Mouse (Mus musculus) midbrain, embryonic 16.5 days (tissue): ENCODE results near the gene Smim26. TPM values are rescaled to one million over a fixed set of nuclear protein-coding genes. Genes with fewer than 3 reads are reported as not detected.
A peak's percentile ranks its signal among the peaks of the same experiment; 100 is the strongest.

Source experiments
- ATAC-seq: fragments of 200-750 bp; cut with Nextera tagmentation; 2 replicates; pipeline ENCODE4 v1.8.0; 2017; ENCODE audit warnings: moderate TSS enrichment
- H3K27ac ChIP-seq: fragments of 300-500 bp; sonication (generic); 2 replicates; pipeline ENCODE4 v1.5.1; 2014; ENCODE audit warnings: mild to moderate bottlenecking, low read length, mixed read lengths
- H3K27me3 ChIP-seq: fragments of 300-500 bp; sonication (generic); 2 replicates; pipeline ENCODE4 v1.6.1; 2014; ENCODE audit warnings: low read depth, low read length, mixed read lengths; ENCODE audit not compliant: control insufficient read depth, insufficient read depth
- H3K36me3 ChIP-seq: fragments of 300-500 bp; sonication (generic); 2 replicates; pipeline ENCODE4 v1.6.1; 2014; ENCODE audit warnings: mild to moderate bottlenecking, low read length, moderate library complexity, mixed read lengths; ENCODE audit not compliant: control insufficient read depth, insufficient read depth
- H3K4me1 ChIP-seq: fragments of 300-500 bp; sonication (generic); 2 replicates; pipeline ENCODE4 v1.6.1; 2014; ENCODE audit warnings: mild to moderate bottlenecking, low read length, mixed read lengths; ENCODE audit not compliant: control insufficient read depth, insufficient read depth
- H3K4me2 ChIP-seq: fragments of 300-500 bp; sonication (generic); 2 replicates; pipeline ENCODE4 v1.6.1; 2014; ENCODE audit warnings: mild to moderate bottlenecking, low read length, mixed read lengths
- H3K4me3 ChIP-seq: fragments of 300-500 bp; sonication (generic); 2 replicates; pipeline ENCODE4 v1.5.1; 2014; ENCODE audit warnings: low read depth, mild to moderate bottlenecking, low read length, moderate library complexity, mixed read lengths
- H3K9ac ChIP-seq: fragments of 300-500 bp; sonication (generic); 2 replicates; pipeline ENCODE4 v1.6.1; 2014; ENCODE audit warnings: low read depth, low read length, mixed read lengths
- H3K9me3 ChIP-seq: fragments of 300-500 bp; sonication (generic); replicated peaks from 2 replicates; pipeline ENCODE4 v1.6.1; 2014; ENCODE audit warnings: mild to moderate bottlenecking, low read length, mixed read lengths; ENCODE audit not compliant: control insufficient read depth, poor library complexity, severe bottlenecking
- WGBS: fragments of 180-500 bp; shearing (Covaris S2); extraction: QIAGEN DNeasy Blood & Tissue Kit; methylation state at CpG from one replicate; pipeline ENCODE4 v1.1.7; 2014; 5-methylcytosine and 5-hydroxymethylcytosine counted together
- polyA plus RNA-seq: library from polyadenylated mRNA; unstranded; fragments of >200 nt; fragmentation: Nextera tagmentation; extraction: Ambion mirVana; gene quantifications from 2 replicates; pipeline ENCODE4 v1.2.1, GENCODE M21; 2015

The Smim26 gene
- polyA plus RNA-seq, 1 experiment from 2014 or later, result 61.1 TPM

DNA sequence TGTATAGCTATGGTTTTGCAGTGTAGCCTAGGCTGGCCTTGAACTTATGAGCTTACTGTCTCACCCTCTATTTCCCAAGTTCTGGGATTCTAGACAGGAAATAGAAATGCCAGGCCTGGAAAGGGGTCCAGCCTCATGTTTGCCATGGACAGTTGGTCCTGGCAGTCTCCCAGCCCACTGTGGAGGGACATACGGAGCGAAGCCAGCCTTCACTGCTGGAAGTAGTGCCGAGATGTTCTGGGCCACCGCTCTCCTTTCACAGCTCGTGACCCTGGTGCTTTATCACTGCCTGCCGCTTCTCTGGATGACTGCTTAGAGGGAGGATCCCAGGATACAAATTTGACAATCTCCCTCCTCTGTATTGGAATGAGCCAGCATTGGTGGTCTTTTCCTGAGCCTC, 27.6 kb downstream of the Smim26 start:
- H3K4me1 ChIP-seq, result no peaks in the 10 kb centered on the region
- 41% methylated on average over 6 of the region's 6 CpGs for WGBS
- no peak for ATAC-seq
- no peaks in the 10 kb centered on the region for H3K9me3 ChIP-seq
- H3K4me3 ChIP-seq, result no peak overlapping the region
- H3K9ac ChIP-seq, result no peak overlapping the region
- H3K4me2 ChIP-seq, result no peak overlapping the region
- no peaks in the 10 kb centered on the region for H3K27me3 ChIP-seq
- H3K27ac ChIP-seq, result no peak overlapping the region
- peaks cover 14% of the 10 kb centered on the region for H3K36me3 ChIP-seq

DNA sequence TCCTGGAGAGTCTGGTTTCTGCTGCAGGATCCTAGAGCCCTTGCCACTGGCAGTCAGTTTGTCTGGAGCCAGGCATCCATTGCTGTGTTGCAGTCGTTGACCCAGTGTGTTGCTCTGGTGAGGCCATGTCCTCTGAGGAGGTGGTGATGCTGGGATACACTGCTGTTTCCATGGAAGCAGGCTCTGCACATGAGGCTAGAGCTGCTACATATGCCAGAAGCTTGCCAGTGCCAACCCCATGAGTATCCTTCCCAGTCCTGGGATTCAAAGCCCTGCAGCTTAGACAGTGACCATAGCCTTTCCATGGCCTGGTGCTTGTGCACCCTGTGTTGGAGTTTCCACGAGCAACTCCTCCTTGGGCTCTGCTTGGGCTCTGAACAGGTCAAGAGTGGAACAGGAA, 39.7 kb downstream of the Smim26 start:
- WGBS, result 86% methylated on average over 2 of the region's 2 CpGs
- H3K9me3 ChIP-seq, result no peaks in the 10 kb centered on the region
- H3K27ac ChIP-seq, result no peak overlapping the region
- ATAC-seq, result no peak
- no peaks in the 10 kb centered on the region for H3K4me1 ChIP-seq
- no peak overlapping the region for H3K4me3 ChIP-seq
- H3K9ac ChIP-seq, result no peak overlapping the region
- H3K36me3 ChIP-seq, result peaks cover 3% of the 10 kb centered on the region; the same call in 1 of the 2 replicates
- H3K27me3 ChIP-seq, result no peaks in the 10 kb centered on the region
- no peak overlapping the region for H3K4me2 ChIP-seq

DNA sequence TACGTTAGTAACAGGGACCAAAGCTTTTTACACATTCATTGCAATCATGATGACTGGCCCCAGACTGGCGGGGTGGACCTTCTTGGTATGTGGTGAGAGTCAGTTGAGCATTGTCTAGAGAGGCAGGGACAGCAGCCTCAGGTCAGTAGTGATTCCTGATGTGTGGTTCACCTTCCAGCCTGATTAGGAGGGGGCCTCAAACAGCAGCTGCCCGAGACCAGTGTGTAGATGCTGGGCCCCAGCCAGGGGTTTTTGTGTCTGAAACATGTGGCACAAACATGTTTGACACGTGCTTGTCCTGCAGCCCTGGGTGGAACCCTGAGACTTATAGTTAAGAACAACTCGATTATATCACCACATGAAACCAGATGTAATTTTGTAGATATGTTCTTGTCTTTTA, 40.4 kb downstream of the Smim26 start:
- WGBS, result 77% methylated on average over 5 of the region's 5 CpGs
- no peak for ATAC-seq
- H3K36me3 ChIP-seq, result peaks cover 3% of the 10 kb centered on the region; the same call in 1 of the 2 replicates
- H3K4me3 ChIP-seq, result no peak overlapping the region
- H3K9ac ChIP-seq, result no peak overlapping the region
- no peaks in the 10 kb centered on the region for H3K9me3 ChIP-seq
- H3K4me2 ChIP-seq, result no peak overlapping the region
- no peaks in the 10 kb centered on the region for H3K4me1 ChIP-seq
- no peak overlapping the region for H3K27ac ChIP-seq
- H3K27me3 ChIP-seq, result no peaks in the 10 kb centered on the region

DNA sequence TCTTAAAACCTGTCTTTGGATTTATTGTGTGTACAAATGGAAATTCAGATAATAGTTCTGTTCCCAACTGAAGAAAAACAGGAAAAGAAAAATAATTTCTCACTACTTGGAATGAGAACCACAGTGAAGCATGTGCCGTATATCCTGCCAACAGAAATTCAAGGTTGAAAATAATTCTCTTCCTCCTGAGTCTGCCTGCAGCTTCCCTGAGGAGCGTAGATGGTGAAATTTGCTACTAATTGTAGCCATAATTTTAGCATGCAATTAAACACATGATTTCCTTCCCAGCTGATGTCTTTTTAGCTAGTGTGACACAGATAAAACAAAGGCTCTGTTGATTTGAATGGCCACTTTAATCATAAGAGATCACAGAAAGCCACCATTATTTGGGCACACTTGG, 40.9 kb downstream of the Smim26 start:
- H3K4me1 ChIP-seq, result no peaks in the 10 kb centered on the region
- H3K27ac ChIP-seq, result no peak overlapping the region
- no peak for ATAC-seq
- H3K4me3 ChIP-seq, result no peak overlapping the region
- no peak overlapping the region for H3K4me2 ChIP-seq
- H3K27me3 ChIP-seq, result no peaks in the 10 kb centered on the region
- no peak overlapping the region for H3K9ac ChIP-seq
- peaks cover 3% of the 10 kb centered on the region; the same call in 1 of the 2 replicates for H3K36me3 ChIP-seq
- no peaks in the 10 kb centered on the region for H3K9me3 ChIP-seq
- WGBS, result 70% methylated on average over 2 of the region's 2 CpGs

DNA sequence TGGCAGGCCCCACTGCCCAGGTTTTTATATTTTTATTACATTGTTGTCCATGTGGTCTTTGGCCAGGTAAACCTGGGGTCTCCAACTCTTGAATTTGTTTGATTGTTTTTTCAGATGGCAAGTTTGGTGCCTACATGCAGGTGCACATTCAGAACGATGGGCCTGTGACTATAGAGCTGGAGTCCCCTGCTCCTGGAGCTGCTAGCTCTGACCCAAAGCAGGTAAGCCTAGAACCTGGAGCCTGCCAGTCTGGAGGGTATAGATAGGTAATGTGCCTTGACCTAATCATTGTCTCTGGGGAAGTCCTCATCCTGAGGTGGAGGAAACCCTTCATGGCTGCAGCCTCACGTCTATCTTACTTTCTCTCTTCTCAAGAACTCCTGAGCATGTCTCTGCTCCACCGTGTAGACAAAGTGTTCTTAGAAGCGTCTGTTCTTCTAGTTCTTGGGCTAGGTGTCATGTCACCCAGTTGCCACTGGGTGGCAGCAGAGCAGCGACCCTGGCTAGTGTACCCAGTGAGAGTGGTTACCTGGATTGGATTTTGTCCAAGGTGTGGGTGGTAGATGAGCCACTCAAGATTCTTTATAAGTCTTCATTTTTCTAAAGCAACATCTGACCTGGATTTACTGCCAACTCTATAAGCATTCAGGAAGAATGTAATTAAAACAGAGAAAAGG, 41.9 kb downstream of the Smim26 start:
- peak; percentile 81 for ATAC-seq
- WGBS, result 17% methylated on average over 5 of the region's 5 CpGs
- Histone ChIP-seq H3K36me3 (peaks cover 3% of the 10 kb centered on the region; the same call in 1 of the 2 replicates), H3K4me3 (no peak overlapping the region), H3K4me1 (no peaks in the 10 kb centered on the region), H3K27ac (no peak overlapping the region), H3K4me2 (no peak overlapping the region), H3K9ac (no peak overlapping the region), H3K9me3 (no peaks in the 10 kb centered on the region), H3K27me3 (no peaks in the 10 kb centered on the region)

DNA sequence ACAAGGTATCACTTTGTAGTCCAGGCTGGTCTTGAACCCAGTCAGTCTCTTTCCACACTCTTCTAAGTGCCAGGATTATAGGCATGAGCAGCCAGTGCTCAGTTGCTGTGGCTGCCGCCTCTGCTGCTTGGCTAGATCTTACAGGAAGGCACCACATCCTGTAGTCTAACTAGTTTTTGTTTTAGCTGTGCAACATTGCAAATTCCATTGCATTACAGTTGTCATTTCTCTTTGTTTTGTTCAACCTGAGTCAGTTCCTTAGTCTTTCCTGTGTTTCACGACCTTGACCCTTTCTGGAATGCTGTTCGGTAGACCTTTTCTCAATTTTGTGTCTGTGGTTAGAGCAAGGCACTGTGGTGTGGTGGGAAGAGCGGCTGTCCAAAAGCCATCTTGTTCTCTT, 43.4 kb downstream of the Smim26 start:
- Histone ChIP-seq H3K4me3 (no peak overlapping the region), H3K27me3 (no peaks in the 10 kb centered on the region), H3K4me2 (no peak overlapping the region), H3K9ac (no peak overlapping the region), H3K4me1 (no peaks in the 10 kb centered on the region), H3K9me3 (no peaks in the 10 kb centered on the region), H3K36me3 (peaks cover 3% of the 10 kb centered on the region; the same call in 1 of the 2 replicates), H3K27ac (no peak overlapping the region)
- WGBS, result 83% methylated on average over 4 of the region's 4 CpGs
- no peak for ATAC-seq

DNA sequence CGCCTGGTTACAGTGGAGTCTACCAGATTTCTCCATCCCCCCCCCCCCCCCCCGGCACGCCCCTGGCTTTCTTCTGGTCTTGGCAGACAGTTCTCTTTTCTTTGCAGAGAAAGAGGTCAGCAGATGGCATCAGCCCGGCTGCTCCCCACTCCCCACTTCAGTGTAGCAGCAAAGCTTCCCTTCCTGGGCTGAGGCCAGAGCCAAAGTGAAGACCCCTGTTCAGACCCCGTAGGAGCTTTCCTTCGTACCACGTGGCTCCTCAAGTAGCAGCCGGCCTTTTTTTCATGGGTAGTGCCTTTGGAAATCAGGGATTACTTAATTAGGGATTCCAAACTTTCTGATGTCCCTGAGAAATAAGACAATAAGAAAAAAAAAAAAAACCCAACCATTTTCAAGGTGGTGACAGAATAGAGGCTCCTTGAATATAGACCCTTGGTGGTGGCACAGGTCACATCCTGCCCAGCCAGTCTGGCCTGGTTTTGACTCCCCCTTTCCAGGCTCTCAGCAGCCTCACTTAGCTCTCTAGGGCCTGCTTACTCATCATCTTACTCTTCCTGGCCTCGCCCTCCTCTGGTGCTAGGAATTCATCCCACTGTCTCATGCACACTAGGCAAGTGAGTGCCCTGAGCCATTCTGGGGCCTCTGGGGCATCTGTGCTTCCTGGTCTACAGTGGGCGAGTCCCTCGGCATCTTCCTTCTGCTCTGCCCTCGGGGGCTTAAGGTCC, 44.0 kb downstream of the Smim26 start:
- WGBS, result 77% methylated on average over 12 of the region's 12 CpGs
- Histone ChIP-seq H3K4me3 (no peak overlapping the region), H3K9me3 (no peaks in the 10 kb centered on the region), H3K36me3 (no peaks in the 10 kb centered on the region), H3K4me1 (no peaks in the 10 kb centered on the region), H3K9ac (no peak overlapping the region), H3K27ac (no peak overlapping the region), H3K4me2 (no peak overlapping the region), H3K27me3 (no peaks in the 10 kb centered on the region)
- no peak for ATAC-seq

DNA sequence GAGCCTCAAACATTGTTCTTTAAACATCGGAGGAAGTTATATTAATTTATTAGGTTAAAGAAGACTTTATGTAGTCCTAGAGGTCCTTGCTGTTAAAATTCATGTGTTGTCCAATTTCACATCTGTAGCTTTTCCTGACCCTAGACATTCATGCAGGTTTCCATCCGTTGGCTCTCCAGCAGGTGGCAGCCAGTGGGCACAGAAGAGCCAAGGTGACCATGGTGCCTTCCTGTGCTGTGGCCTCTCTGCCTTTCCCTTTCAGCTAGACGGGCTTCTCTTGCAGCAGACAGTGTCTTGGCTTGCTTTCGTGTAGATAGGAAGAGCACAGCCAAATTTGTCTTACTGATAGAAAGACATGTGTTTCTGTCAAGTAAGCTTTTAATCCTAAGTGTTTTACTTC, 44.9 kb downstream of the Smim26 start:
- H3K4me3 ChIP-seq, result no peak overlapping the region
- no peaks in the 10 kb centered on the region for H3K9me3 ChIP-seq
- H3K4me1 ChIP-seq, result no peaks in the 10 kb centered on the region
- H3K27me3 ChIP-seq, result no peaks in the 10 kb centered on the region
- no peak overlapping the region for H3K9ac ChIP-seq
- H3K27ac ChIP-seq, result no peak overlapping the region
- no peak overlapping the region for H3K4me2 ChIP-seq
- H3K36me3 ChIP-seq, result no peaks in the 10 kb centered on the region
- no peak for ATAC-seq
- WGBS, result 67% methylated on average over 4 of the region's 4 CpGs

DNA sequence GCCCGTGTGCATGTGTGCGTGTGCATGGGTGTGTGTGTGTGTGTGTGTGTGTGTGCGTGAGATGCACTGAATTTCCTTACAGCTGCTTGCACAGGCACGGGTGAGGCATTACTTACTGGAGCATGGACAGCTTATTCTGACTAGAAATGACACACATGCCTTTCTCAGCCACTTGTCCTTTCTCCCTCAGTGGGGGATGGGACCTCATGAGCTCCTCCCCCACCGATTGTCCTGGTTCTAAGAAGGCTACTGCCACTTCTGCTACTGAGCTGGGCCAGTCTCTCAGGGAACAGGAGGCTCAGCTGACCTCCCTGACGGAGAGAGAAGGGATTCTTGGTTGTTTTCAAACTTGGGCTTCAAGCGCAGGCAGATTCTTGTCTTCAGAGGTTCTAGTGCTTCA, 46.2 kb downstream of the Smim26 start:
- no peak overlapping the region for H3K4me3 ChIP-seq
- H3K27ac ChIP-seq, result no peak overlapping the region
- H3K36me3 ChIP-seq, result no peaks in the 10 kb centered on the region
- H3K9ac ChIP-seq, result no peak overlapping the region
- no peak overlapping the region for H3K4me2 ChIP-seq
- ATAC-seq, result no peak
- H3K27me3 ChIP-seq, result no peaks in the 10 kb centered on the region
- no peaks in the 10 kb centered on the region for H3K4me1 ChIP-seq
- H3K9me3 ChIP-seq, result no peaks in the 10 kb centered on the region
- 66% methylated on average over 7 of the region's 7 CpGs for WGBS
